Mouse (Mus musculus) thymus, adult 18-20 months (tissue): Measurements from ENCODE around the gene Rbsn.

Experiments
- DNase-seq, 2 experiments: peaks; one replicate each; pipeline ENCODE4 v3.0.0; 2022; ENCODE audit warnings: mixed read lengths in 2 of 2

The Rbsn gene

DNA sequence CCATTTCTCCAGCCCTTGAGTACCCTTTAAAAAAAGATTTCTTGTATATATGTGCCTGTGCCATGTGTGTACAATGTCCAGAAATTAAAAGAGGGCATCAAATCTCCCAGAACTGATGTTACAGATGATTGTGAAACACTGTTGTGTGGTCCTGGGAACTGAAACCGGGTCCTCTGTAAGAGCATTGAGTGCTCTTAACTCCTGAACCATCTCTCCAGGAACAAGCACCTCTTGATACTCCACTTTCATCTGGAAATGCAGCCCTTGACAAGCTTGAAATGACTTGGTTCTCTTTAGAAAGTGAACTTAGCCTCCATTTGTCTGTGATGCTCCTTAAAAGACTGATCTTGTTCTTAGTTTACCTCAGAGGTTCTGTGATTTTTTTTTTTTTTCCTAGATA, 52.0 kb downstream of the Rbsn start:
- no peak for DNase-seq

GRCm38 (mm10) chr6:92158801-92159200, 55.9 kb downstream of the Rbsn start:
- DNase-seq = no peak

DNA sequence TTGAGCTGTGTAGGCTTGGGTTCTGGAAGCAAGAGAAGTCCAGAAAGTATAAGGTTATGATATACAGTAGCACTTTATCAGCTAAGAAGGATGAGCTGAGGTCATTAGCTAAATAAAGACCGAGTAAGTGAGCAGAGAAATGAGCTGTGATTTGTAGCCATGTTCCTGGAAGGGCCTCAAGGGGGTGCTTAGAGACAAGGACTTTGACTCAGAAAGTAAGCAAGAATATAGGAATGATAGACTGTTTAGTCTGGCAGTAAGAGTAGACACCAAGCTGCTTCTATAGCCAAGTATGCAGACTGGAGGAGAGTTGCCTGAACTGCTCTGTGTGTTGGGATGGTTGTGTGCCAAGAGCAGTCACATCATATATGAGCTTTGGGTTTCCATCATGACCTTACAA, 61.0 kb downstream of the Rbsn start:
- DNase-seq = no peak

- no peak for DNase-seq
Observed at GRCm38 (mm10) chr6:92145881-92146280, 68.8 kb downstream of the Rbsn start.
